Mouse (Mus musculus) heart, embryonic 10.5 days (tissue): Measurements from ENCODE around the gene Stau1. TPM values are rescaled to one million over a fixed set of nuclear protein-coding genes. Genes with fewer than 3 reads are reported as not detected.

ENCODE experiments used
- DNase-seq: peaks from one replicate; pipeline ENCODE4 v3.0.0-alpha.2; 2017; ENCODE audit warnings: low spot score
- H3K27ac ChIP-seq: fragments of 300-500 bp; sonication (generic); 2 replicates; pipeline ENCODE4 v1.5.1; 2016; ENCODE audit warnings: mild to moderate bottlenecking
- H3K27me3 ChIP-seq: fragments of 300-500 bp; sonication (generic); 2 replicates; pipeline ENCODE4 v1.6.1; 2016; ENCODE audit warnings: mild to moderate bottlenecking; ENCODE audit not compliant: poor library complexity, insufficient read depth, severe bottlenecking
- H3K36me3 ChIP-seq: fragments of 300-500 bp; sonication (generic); 2 replicates; pipeline ENCODE4 v1.6.1; 2016; ENCODE audit warnings: mild to moderate bottlenecking, moderate library complexity
- H3K4me1 ChIP-seq: fragments of 300-500 bp; sonication (generic); 2 replicates; pipeline ENCODE4 v1.6.1; 2016; ENCODE audit warnings: mild to moderate bottlenecking
- H3K4me3 ChIP-seq: fragments of 300-500 bp; sonication (generic); 2 replicates; pipeline ENCODE4 v1.5.1; 2016; ENCODE audit warnings: mild to moderate bottlenecking, moderate library complexity
- H3K9me3 ChIP-seq: fragments of 300-500 bp; sonication (generic); 2 replicates; pipeline ENCODE4 v1.6.1; 2016; ENCODE audit warnings: mild to moderate bottlenecking, moderate library complexity
- WGBS: fragments of 180-500 bp; shearing (Covaris S2); methylation state at CpG from one replicate; pipeline ENCODE4 v1.1.7; 2016; 5-methylcytosine and 5-hydroxymethylcytosine counted together
- polyA plus RNA-seq: library from polyadenylated mRNA; unstranded; fragments of >200 nt; fragmentation: Nextera tagmentation; extraction: Ambion mirVana; gene quantifications from 2 replicates; pipeline ENCODE4 v1.2.1, GENCODE M21; 2016

Stau1 gene
- polyA plus RNA-seq = 60.3 and 69.0 TPM in 2 replicates

- DNase-seq = peak; percentile 98
- WGBS = under 1% methylated on average over 86 of the region's 88 CpGs
- H3K27me3 ChIP-seq = no peaks in the 10 kb centered on the region
- no peaks in the 10 kb centered on the region for H3K36me3 ChIP-seq
- H3K4me1 ChIP-seq = peaks cover 35% of the 10 kb centered on the region
- H3K9me3 ChIP-seq = no peaks in the 10 kb centered on the region
- H3K4me3 ChIP-seq = peak within 1 kb of the TSS; percentile 78
- H3K27ac ChIP-seq = peak within 1 kb of the TSS; percentile 93
Measured at GRCm38 (mm10) chr2:166995796-166996532, at the start of gene Stau1. Gene Stau1, minus strand, starts transcription at chr2:166996299.

GRCm38 (mm10) chr2:167043400-167044121, 47.5 kb upstream of the Stau1 start:
- no peaks in the 10 kb centered on the region for H3K9me3 ChIP-seq
- H3K27ac ChIP-seq = peak overlapping the region; percentile 79
- DNase-seq = peak; percentile 95
- H3K36me3 ChIP-seq = peaks cover 95% of the 10 kb centered on the region
- 59% methylated on average over 12 of the region's 12 CpGs for WGBS
- H3K27me3 ChIP-seq = no peaks in the 10 kb centered on the region
- peaks cover 18% of the 10 kb centered on the region for H3K4me1 ChIP-seq
- H3K4me3 ChIP-seq = no peak overlapping the region

GRCm38 (mm10) chr2:167039386-167039785, 43.3 kb upstream of the Stau1 start:
- Histone ChIP-seq H3K4me3 (no peak overlapping the region), H3K4me1 (peaks cover 13% of the 10 kb centered on the region), H3K27ac (no peak overlapping the region; the same call in 1 of the 2 replicates), H3K27me3 (no peaks in the 10 kb centered on the region), H3K9me3 (no peaks in the 10 kb centered on the region), H3K36me3 (peaks cover 99% of the 10 kb centered on the region)
- 79% methylated on average over 8 of the region's 8 CpGs for WGBS
- DNase-seq = peak; percentile 94

- Histone ChIP-seq H3K27ac (no peak overlapping the region), H3K4me3 (no peak overlapping the region), H3K27me3 (no peaks in the 10 kb centered on the region), H3K4me1 (peaks cover 13% of the 10 kb centered on the region), H3K36me3 (peaks cover 99% of the 10 kb centered on the region), H3K9me3 (no peaks in the 10 kb centered on the region)
- whole genome bisulfite sequencing = 90% methylated on average over 7 of the region's 7 CpGs
- no peak for DNase-seq
Measured at GRCm38 (mm10) chr2:167038716-167039115, 42.6 kb upstream of the Stau1 start.

GRCm38 (mm10) chr2:167038297-167038696, 42.2 kb upstream of the Stau1 start:
- 90% methylated on average over 6 of the region's 6 CpGs for WGBS
- H3K27me3 ChIP-seq = no peaks in the 10 kb centered on the region
- no peak for DNase-seq
- H3K4me3 ChIP-seq = no peak overlapping the region
- H3K27ac ChIP-seq = no peak overlapping the region
- H3K9me3 ChIP-seq = no peaks in the 10 kb centered on the region
- H3K36me3 ChIP-seq = peaks cover 100% of the 10 kb centered on the region
- peaks cover 13% of the 10 kb centered on the region for H3K4me1 ChIP-seq

GRCm38 (mm10) chr2:167037710-167038109, 41.6 kb upstream of the Stau1 start:
- peaks cover 100% of the 10 kb centered on the region for H3K36me3 ChIP-seq
- H3K27me3 ChIP-seq = no peaks in the 10 kb centered on the region
- DNase-seq = no peak
- H3K9me3 ChIP-seq = no peaks in the 10 kb centered on the region
- peaks cover 8% of the 10 kb centered on the region for H3K4me1 ChIP-seq
- 94% methylated on average over 12 of the region's 12 CpGs for WGBS
- H3K4me3 ChIP-seq = no peak overlapping the region
- H3K27ac ChIP-seq = no peak overlapping the region

- Histone ChIP-seq H3K27me3 (no peaks in the 10 kb centered on the region), H3K27ac (no peak overlapping the region), H3K36me3 (peaks cover 99% of the 10 kb centered on the region), H3K9me3 (no peaks in the 10 kb centered on the region), H3K4me3 (no peak overlapping the region), H3K4me1 (no peaks in the 10 kb centered on the region)
- 95% methylated on average over 4 of the region's 4 CpGs for WGBS
- DNase-seq = no peak
Measured at GRCm38 (mm10) chr2:167030507-167030906, 34.4 kb upstream of the Stau1 start.

- H3K4me1 ChIP-seq = no peaks in the 10 kb centered on the region
- H3K27me3 ChIP-seq = no peaks in the 10 kb centered on the region
- H3K27ac ChIP-seq = no peak overlapping the region
- WGBS = 97% methylated on average over 7 of the region's 7 CpGs
- peaks cover 96% of the 10 kb centered on the region for H3K36me3 ChIP-seq
- DNase-seq = no peak
- no peaks in the 10 kb centered on the region for H3K9me3 ChIP-seq
- H3K4me3 ChIP-seq = no peak overlapping the region
Measured at GRCm38 (mm10) chr2:167028553-167028952, 32.5 kb upstream of the Stau1 start.

- Histone ChIP-seq H3K27me3 (no peaks in the 10 kb centered on the region), H3K9me3 (no peaks in the 10 kb centered on the region), H3K4me3 (no peak overlapping the region), H3K27ac (no peak overlapping the region), H3K4me1 (peaks cover 16% of the 10 kb centered on the region), H3K36me3 (peaks cover 67% of the 10 kb centered on the region)
- 92% methylated on average over 10 of the region's 10 CpGs for WGBS
- no peak for DNase-seq
Measured at GRCm38 (mm10) chr2:167019396-167019795, 23.3 kb upstream of the Stau1 start.

GRCm38 (mm10) chr2:167015382-167015718, 19.3 kb upstream of the Stau1 start:
- Histone ChIP-seq H3K4me1 (peaks cover 16% of the 10 kb centered on the region), H3K27ac (peak overlapping the region; percentile 84), H3K9me3 (no peaks in the 10 kb centered on the region), H3K36me3 (peaks cover 32% of the 10 kb centered on the region), H3K4me3 (peak overlapping the region; percentile 93), H3K27me3 (no peaks in the 10 kb centered on the region)
- WGBS = under 1% methylated on average over 21 of the region's 21 CpGs
- peak; percentile 83 for DNase-seq

- no peaks in the 10 kb centered on the region for H3K9me3 ChIP-seq
- peak; percentile 96 for DNase-seq
- peak within 1 kb of the TSS; percentile 93 for H3K4me3 ChIP-seq
- WGBS = 3% methylated on average over 37 of the region's 37 CpGs
- H3K4me1 ChIP-seq = peaks cover 16% of the 10 kb centered on the region
- peak within 1 kb of the TSS; percentile 84 for H3K27ac ChIP-seq
- peaks cover 27% of the 10 kb centered on the region for H3K36me3 ChIP-seq
- no peaks in the 10 kb centered on the region for H3K27me3 ChIP-seq
Measured at GRCm38 (mm10) chr2:167014702-167015381, 18.7 kb upstream of the Stau1 start, which contains the start of gene Ddx27. Gene Ddx27, plus strand, starts transcription at chr2:167015193.

GRCm38 (mm10) chr2:167010546-167010945, 14.4 kb upstream of the Stau1 start:
- Histone ChIP-seq H3K27ac (no peak overlapping the region), H3K9me3 (no peaks in the 10 kb centered on the region), H3K27me3 (no peaks in the 10 kb centered on the region), H3K4me1 (peaks cover 16% of the 10 kb centered on the region), H3K36me3 (no peaks in the 10 kb centered on the region), H3K4me3 (no peak overlapping the region)
- no peak for DNase-seq
- 79% methylated on average over 3 of the region's 3 CpGs for whole genome bisulfite sequencing

GRCm38 (mm10) chr2:167009483-167009882, 13.4 kb upstream of the Stau1 start:
- Histone ChIP-seq H3K27ac (no peak overlapping the region), H3K9me3 (no peaks in the 10 kb centered on the region), H3K4me1 (peaks cover 16% of the 10 kb centered on the region), H3K36me3 (no peaks in the 10 kb centered on the region), H3K4me3 (no peak overlapping the region), H3K27me3 (no peaks in the 10 kb centered on the region)
- no peak for DNase-seq
- 44% methylated on average over 4 of the region's 4 CpGs for WGBS
